Mouse (Mus musculus) lung, postnatal 0 days (tissue): ENCODE measurements around the gene Cdh10.

Experiments
- CTCF ChIP-seq: IDR thresholded peaks from 2 replicates; pipeline ENCODE4 v1.5.1; 2016; ENCODE audit warnings: antibody characterized with exemption, mild to moderate bottlenecking
- EP300 ChIP-seq: IDR thresholded peaks from 2 replicates; pipeline ENCODE4 v1.6.1; 2016; ENCODE audit warnings: antibody characterized with exemption, mild to moderate bottlenecking, control low read depth

DNA sequence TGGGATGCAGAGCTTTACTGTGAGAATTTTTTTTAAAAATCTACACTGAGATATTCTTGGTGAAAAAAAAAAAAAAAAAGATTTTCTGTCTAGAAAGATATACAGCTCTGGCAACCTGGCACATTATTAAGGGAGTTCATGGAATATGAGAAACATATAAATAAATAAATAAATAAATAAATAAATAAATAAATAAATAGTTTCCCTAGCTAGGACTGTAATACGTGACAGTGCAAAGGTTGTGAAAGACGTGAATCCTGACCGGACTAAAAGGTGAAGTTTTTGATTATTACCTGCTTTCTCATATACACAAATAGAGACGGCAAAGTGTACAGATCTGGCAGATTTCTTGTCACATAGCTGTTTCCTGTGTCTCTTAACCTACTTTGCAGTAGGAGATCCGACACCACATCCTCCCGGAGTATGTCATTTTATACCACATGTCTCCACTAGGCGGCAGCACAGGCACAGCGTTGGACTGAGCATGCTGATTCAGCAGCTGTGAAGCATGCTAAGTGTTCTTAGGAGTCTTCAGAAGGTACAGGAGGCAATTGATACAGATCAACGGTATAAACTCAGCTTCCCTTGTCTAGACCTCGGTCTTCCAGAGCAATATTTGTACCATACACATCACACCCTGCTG is 2.5 kb downstream of the Cdh10 start:
- TF ChIP-seq CTCF (peak; percentile 88), EP300 (no peak)
